Comparison of ENCODE assay signal across 16 mouse cellular contexts in the genomic region with DNA sequence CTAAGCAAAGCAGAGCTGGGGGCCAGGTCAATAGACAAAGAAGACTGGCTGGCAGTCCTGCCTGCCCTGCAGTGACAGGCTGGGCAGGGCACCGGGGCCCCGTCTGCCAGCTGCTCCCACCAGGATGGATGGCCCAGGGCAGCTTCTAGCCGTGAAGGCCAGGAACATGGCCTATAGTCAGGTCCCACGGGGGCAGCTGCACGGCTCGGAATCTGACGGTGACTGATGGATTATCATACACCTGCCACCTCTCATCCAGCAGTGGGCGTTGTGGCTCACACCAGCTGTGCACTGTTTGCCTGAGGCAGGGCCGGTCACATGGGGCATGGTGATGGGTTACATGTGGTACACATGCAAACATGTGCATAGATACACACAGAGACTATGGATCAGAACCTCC.
DNase-seq lines count a peak whose midpoint lies in the region; ATAC-seq lines count a peak whose summit lies in the region.
"Had no signal": no experiment of that assay in that cellular context is flagged by ENCODE, and none has a peak within 500 bp of the region (broad histone marks: within the 10 kb centered on the region; RNA-seq: fewer than 3 reads in every experiment).

No protein-coding gene starts in this region.

- ATAC-seq in hindbrain, embryonic 16.5 days: no peak
- no peak for ATAC-seq in midbrain, embryonic 15.5 days (replicated peaks)
- ATAC-seq in hindbrain, embryonic 12.5 days (ENCODE audit: low FRiP score): peak; percentile 27

- no peaks in the 10 kb centered on the region for H3K9me3 ChIP-seq in hindbrain, embryonic 10.5 days
- no peaks in the 10 kb centered on the region for H3K9me3 ChIP-seq in hindbrain, embryonic 16.5 days (ENCODE audit: control insufficient read depth, low read length)
- H3K9me3 ChIP-seq in midbrain, embryonic 10.5 days (replicated peaks): no peaks in the 10 kb centered on the region
- H3K9me3 ChIP-seq in midbrain, embryonic 15.5 days: no peaks in the 10 kb centered on the region
- no peaks in the 10 kb centered on the region for H3K9me3 ChIP-seq in hindbrain, embryonic 12.5 days (replicated peaks)
- H3K9me3 ChIP-seq: megakaryocyte, embryonic 14.5 days had no signal

- no peak overlapping the region for H3K4me3 ChIP-seq in hindbrain, embryonic 10.5 days
- H3K4me3 ChIP-seq in hindbrain, embryonic 16.5 days (ENCODE audit: low read length): no peak overlapping the region
- no peak overlapping the region for H3K4me3 ChIP-seq in midbrain, embryonic 10.5 days
- H3K4me3 ChIP-seq in midbrain, embryonic 15.5 days: no peak overlapping the region
- no peak overlapping the region for H3K4me3 ChIP-seq in hindbrain, embryonic 12.5 days
- H3K4me3 ChIP-seq: megakaryocyte, embryonic 14.5 days had no signal

- peak overlapping the region; percentile 80 for H3K27ac ChIP-seq in hindbrain, embryonic 10.5 days
- H3K27ac ChIP-seq in hindbrain, embryonic 16.5 days (ENCODE audit: low read depth, low read length): no peak overlapping the region
- H3K27ac ChIP-seq in midbrain, embryonic 10.5 days (replicated peaks): peak overlapping the region; percentile 75
- no peak overlapping the region for H3K27ac ChIP-seq in midbrain, embryonic 15.5 days
- H3K27ac ChIP-seq in hindbrain, embryonic 12.5 days: peak overlapping the region; percentile 78

- H3K4me2 ChIP-seq in hindbrain, embryonic 16.5 days (ENCODE audit: low read length): no peak overlapping the region
- no peak overlapping the region for H3K4me2 ChIP-seq in midbrain, embryonic 15.5 days
- H3K4me2 ChIP-seq in hindbrain, embryonic 12.5 days (replicated peaks): no peak overlapping the region

- no peak overlapping the region for H3K9ac ChIP-seq in hindbrain, embryonic 16.5 days (ENCODE audit: low read depth, low read length)
- no peak overlapping the region for H3K9ac ChIP-seq in midbrain, embryonic 15.5 days
- no peak overlapping the region for H3K9ac ChIP-seq in hindbrain, embryonic 12.5 days

- WGBS in hindbrain, embryonic 10.5 days: 55% methylated on average over 9 of the region's 9 CpGs
- WGBS in hindbrain, embryonic 16.5 days: 34% methylated on average over 9 of the region's 9 CpGs
- WGBS in midbrain, embryonic 10.5 days: 81% methylated on average over 9 of the region's 9 CpGs
- 28% methylated on average over 9 of the region's 9 CpGs for WGBS in midbrain, embryonic 15.5 days
- WGBS in hindbrain, embryonic 12.5 days: 32% methylated on average over 9 of the region's 9 CpGs

- peaks cover 52% of the 10 kb centered on the region for H3K27me3 ChIP-seq in hindbrain, embryonic 10.5 days (ENCODE audit: insufficient read depth, poor library complexity, severe bottlenecking)
- no peaks in the 10 kb centered on the region; the same call in 1 of the 2 replicates for H3K27me3 ChIP-seq in hindbrain, embryonic 16.5 days (replicated peaks; ENCODE audit: control insufficient read depth, insufficient read depth, low read length)
- H3K27me3 ChIP-seq in midbrain, embryonic 10.5 days (ENCODE audit: low read depth, poor library complexity, severe bottlenecking): peaks cover 15% of the 10 kb centered on the region; the same call in 1 of the 2 replicates
- no peaks in the 10 kb centered on the region for H3K27me3 ChIP-seq in midbrain, embryonic 15.5 days (replicated peaks)
- H3K27me3 ChIP-seq in hindbrain, embryonic 12.5 days: peaks cover 5% of the 10 kb centered on the region; the same call in 1 of the 2 replicates

- intact Hi-C loops in heart, postnatal 36 days (cut with DNase I): no loop called here

- peak; percentile 47 for DNase-seq in hindbrain, embryonic 10.5 days (ENCODE audit: low spot score)
- DNase-seq in midbrain, embryonic 10.5 days (ENCODE audit: low spot score): no peak
- DNase-seq in mesoderm, embryonic 11.5 days (ENCODE audit: low read depth, low spot score): peak; percentile 66
- no peak for DNase-seq in frontal cortex, postnatal 10 days (ENCODE audit: low spot score in 2 of 2)
- DNase-seq in heart, postnatal 36 days: no peak
- DNase-seq: adrenal gland, adult 2 months; cerebellum, adult 9-10 months; heart, adult 18-20 months; heart, postnatal 10 days; kidney, adult 9 months; lung, adult 2 months; thymus, adult 18-20 months had no signal

- H3K4me1 ChIP-seq in hindbrain, embryonic 10.5 days (replicated peaks): peaks cover 97% of the 10 kb centered on the region
- peaks cover 28% of the 10 kb centered on the region for H3K4me1 ChIP-seq in hindbrain, embryonic 16.5 days (ENCODE audit: control insufficient read depth, insufficient read depth, low read depth, low read length)
- peaks cover 91% of the 10 kb centered on the region for H3K4me1 ChIP-seq in midbrain, embryonic 10.5 days
- peaks cover 31% of the 10 kb centered on the region for H3K4me1 ChIP-seq in midbrain, embryonic 15.5 days
- peaks cover 71% of the 10 kb centered on the region for H3K4me1 ChIP-seq in hindbrain, embryonic 12.5 days

- no peaks in the 10 kb centered on the region for H3K36me3 ChIP-seq in hindbrain, embryonic 10.5 days
- no peaks in the 10 kb centered on the region for H3K36me3 ChIP-seq in hindbrain, embryonic 16.5 days (ENCODE audit: control insufficient read depth, insufficient read depth, low read length)
- H3K36me3 ChIP-seq in midbrain, embryonic 10.5 days: no peaks in the 10 kb centered on the region
- H3K36me3 ChIP-seq in midbrain, embryonic 15.5 days (replicated peaks): no peaks in the 10 kb centered on the region
- no peaks in the 10 kb centered on the region for H3K36me3 ChIP-seq in hindbrain, embryonic 12.5 days

Comparison
In these comparisons a context has a peak if more than half of its experiments do, and no peak if none do; other contexts are left out.
1. H3K27ac ChIP-seq: peak in hindbrain, embryonic 10.5 days (single experiment), midbrain, embryonic 10.5 days (single experiment) and hindbrain, embryonic 12.5 days (single experiment); none in hindbrain, embryonic 16.5 days (single experiment) and midbrain, embryonic 15.5 days (single experiment).
2. DNase-seq: peak in hindbrain, embryonic 10.5 days (single experiment) and mesoderm, embryonic 11.5 days (single experiment); none in midbrain, embryonic 10.5 days (single experiment), frontal cortex, postnatal 10 days (0 of 2) and heart, postnatal 36 days (0 of 2).